Mouse (Mus musculus) fibroblast of lung, adult 2 months (primary cell): ENCODE results near the gene St3gal3.
A peak's percentile ranks its signal among the peaks of the same experiment; 100 is the strongest.

Source experiments
- DNase-seq: peaks from one replicate; pipeline ENCODE4 v3.0.0-alpha.2; 2011; ENCODE audit warnings: low read depth

St3gal3 gene

GRCm38 (mm10) chr4:118088771-118089170, 45.9 kb downstream of the St3gal3 start:
- no peak for DNase-seq

- DNase-seq: no peak
Measured at GRCm38 (mm10) chr4:118085025-118085424, 49.7 kb downstream of the St3gal3 start.

GRCm38 (mm10) chr4:118083217-118083951, 51.3 kb downstream of the St3gal3 start:
- peak; percentile 77 for DNase-seq

GRCm38 (mm10) chr4:118081608-118082331, 52.9 kb downstream of the St3gal3 start:
- DNase-seq: no peak

- no peak for DNase-seq
Measured at GRCm38 (mm10) chr4:118080481-118080880, 54.2 kb downstream of the St3gal3 start.

GRCm38 (mm10) chr4:118079195-118079594, 55.5 kb downstream of the St3gal3 start:
- DNase-seq: no peak

GRCm38 (mm10) chr4:118078576-118078975, 56.1 kb downstream of the St3gal3 start:
- no peak for DNase-seq

- DNase-seq: no peak
Measured at GRCm38 (mm10) chr4:118077293-118077752, 57.4 kb downstream of the St3gal3 start.

GRCm38 (mm10) chr4:118076648-118077047, 58.1 kb downstream of the St3gal3 start:
- no peak for DNase-seq

- no peak for DNase-seq
Measured at GRCm38 (mm10) chr4:118075343-118075742, 59.4 kb downstream of the St3gal3 start.

GRCm38 (mm10) chr4:118074236-118074635, 60.5 kb downstream of the St3gal3 start:
- no peak for DNase-seq

GRCm38 (mm10) chr4:118073128-118073527, 61.6 kb downstream of the St3gal3 start:
- no peak for DNase-seq

- no peak for DNase-seq
Measured at GRCm38 (mm10) chr4:118071891-118072290, 62.8 kb downstream of the St3gal3 start.

- peak; percentile 51 for DNase-seq
Measured at GRCm38 (mm10) chr4:118070255-118071234, 64.2 kb downstream of the St3gal3 start.

GRCm38 (mm10) chr4:118061809-118062463, 72.8 kb downstream of the St3gal3 start:
- DNase-seq: no peak

GRCm38 (mm10) chr4:118060915-118061530, 73.7 kb downstream of the St3gal3 start:
- DNase-seq: no peak

- no peak for DNase-seq
Measured at GRCm38 (mm10) chr4:118059816-118060475, 74.8 kb downstream of the St3gal3 start.

GRCm38 (mm10) chr4:118058116-118058677, 76.5 kb downstream of the St3gal3 start:
- DNase-seq: peak; percentile 89

- DNase-seq: no peak
Measured at GRCm38 (mm10) chr4:118057076-118057475, 77.6 kb downstream of the St3gal3 start.

GRCm38 (mm10) chr4:118054615-118055014, 80.1 kb downstream of the St3gal3 start:
- no peak for DNase-seq
